ENCODE assay signal across 8 mouse cellular contexts in the genomic region with DNA sequence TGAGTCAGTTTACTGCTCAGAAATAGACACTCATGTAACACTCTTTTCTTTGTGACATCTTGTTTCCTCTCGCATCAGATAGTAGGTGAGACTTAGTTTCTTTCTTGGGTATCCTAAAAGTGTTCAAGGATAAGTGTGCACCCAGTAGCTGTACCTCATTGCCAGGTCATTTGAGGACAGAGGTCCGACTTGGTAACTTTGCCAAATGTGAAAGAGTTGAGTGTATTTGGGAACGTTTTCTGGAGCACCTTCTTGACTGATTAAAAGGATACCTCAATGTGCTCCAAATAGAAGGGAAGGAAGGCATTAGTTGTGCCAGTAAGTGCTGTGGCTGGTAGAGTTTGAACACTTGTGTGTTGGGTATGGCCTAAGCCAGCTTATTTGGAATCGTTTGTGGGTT. TPM values are rescaled to one million over a fixed set of nuclear protein-coding genes. Genes with fewer than 3 reads are reported as not detected.
DNase-seq lines count a peak whose midpoint lies in the region; ATAC-seq lines count a peak whose summit lies in the region.

No protein-coding gene starts in this region.

- H3K27ac ChIP-seq in heart, embryonic 13.5 days (replicated peaks) = no peak overlapping the region
- no peak overlapping the region for H3K27ac ChIP-seq in neural tube, embryonic 11.5 days (ENCODE audit: low read depth, low read length)
- H3K27ac ChIP-seq in liver, embryonic 13.5 days = no peak overlapping the region

- H3K4me1 ChIP-seq in heart, embryonic 13.5 days = peaks cover 51% of the 10 kb centered on the region
- H3K4me1 ChIP-seq in neural tube, embryonic 11.5 days (ENCODE audit: control insufficient read depth, insufficient read depth, low read length) = peaks cover 6% of the 10 kb centered on the region; the same call in 1 of the 2 replicates
- peaks cover 45% of the 10 kb centered on the region for H3K4me1 ChIP-seq in liver, embryonic 13.5 days (replicated peaks)

- no peak for ATAC-seq in heart, embryonic 13.5 days (ENCODE audit: extremely low read depth, insufficient number of reproducible peaks, low FRiP score, low TSS enrichment)
- ATAC-seq in neural tube, embryonic 11.5 days (ENCODE audit: insufficient read depth, low FRiP score, low TSS enrichment) = no peak
- ATAC-seq in liver, embryonic 13.5 days (ENCODE audit: low read depth) = no peak

- DNase-seq in heart, postnatal 10 days = no peak
- DNase-seq in neural tube, embryonic 11.5 days (ENCODE audit: low spot score) = no peak
- no peak for DNase-seq in neural tube, embryonic 10.5 days (ENCODE audit: extremely low spot score, low spot score)
- DNase-seq in liver, embryonic 13.5 days = no peak
- DNase-seq in MN1 (ENCODE audit: low spot score) = no peak
- DNase-seq in adipocyte (ENCODE audit: low spot score) = no peak
- DNase-seq in layer of hippocampus, adult 8-10 months (ENCODE audit: low spot score in 2 of 2) = no peak

- H3K36me3 ChIP-seq in heart, embryonic 13.5 days = 0 out of 2 replicates have a peak, but pooled peaks cover 3% of the 10 kb centered on the region
- no peaks in the 10 kb centered on the region for H3K36me3 ChIP-seq in neural tube, embryonic 11.5 days (ENCODE audit: control insufficient read depth, insufficient read depth, low read length)
- H3K36me3 ChIP-seq in liver, embryonic 13.5 days = 0 out of 2 replicates have a peak, but pooled peaks cover 7% of the 10 kb centered on the region

- peak overlapping the region; percentile 100 for H3K4me3 ChIP-seq in heart, embryonic 13.5 days
- no peak overlapping the region for H3K4me3 ChIP-seq in neural tube, embryonic 11.5 days (ENCODE audit: low read depth, low read length)
- H3K4me3 ChIP-seq in liver, embryonic 13.5 days (replicated peaks) = peak overlapping the region; percentile 92

- no peaks in the 10 kb centered on the region for H3K9me3 ChIP-seq in heart, embryonic 13.5 days
- H3K9me3 ChIP-seq in neural tube, embryonic 11.5 days (ENCODE audit: control insufficient read depth, low read length) = no peaks in the 10 kb centered on the region
- H3K9me3 ChIP-seq in liver, embryonic 13.5 days (replicated peaks) = no peaks in the 10 kb centered on the region

- H3K9ac ChIP-seq in heart, embryonic 13.5 days = peak overlapping the region; percentile 98; the same call in 1 of the 2 replicates
- H3K9ac ChIP-seq in neural tube, embryonic 11.5 days (ENCODE audit: low read length) = no peak overlapping the region
- H3K9ac ChIP-seq in liver, embryonic 13.5 days = peak overlapping the region; percentile 93; the same call in 1 of the 2 replicates

- WGBS in heart, embryonic 13.5 days = 72% methylated on average over 4 of the region's 4 CpGs
- 90% methylated on average over 4 of the region's 4 CpGs for WGBS in neural tube, embryonic 11.5 days
- WGBS in liver, embryonic 13.5 days (ENCODE audit: insufficient replicate concordance) = 63% methylated on average over 4 of the region's 4 CpGs

- peak overlapping the region; percentile 81 for H3K4me2 ChIP-seq in heart, embryonic 13.5 days
- H3K4me2 ChIP-seq in neural tube, embryonic 11.5 days (ENCODE audit: low read depth) = peak overlapping the region; percentile 69; the same call in 1 of the 2 replicates
- peak overlapping the region; percentile 77; the same call in 1 of the 2 replicates for H3K4me2 ChIP-seq in liver, embryonic 13.5 days

- intact Hi-C loops in heart, postnatal 10 days (cut with DNase I) = no loop called here

- no peaks in the 10 kb centered on the region for H3K27me3 ChIP-seq in heart, embryonic 13.5 days (replicated peaks)
- H3K27me3 ChIP-seq in neural tube, embryonic 11.5 days (ENCODE audit: control insufficient read depth, insufficient read depth, low read length) = no peaks in the 10 kb centered on the region
- H3K27me3 ChIP-seq in liver, embryonic 13.5 days = no peaks in the 10 kb centered on the region

RNA-seq across cellular contexts. Expression of gene Suclg1, which starts 1.7 kb away (rescaled TPM):
- 250 and 271 TPM in 2 replicates for polyA plus RNA-seq in heart, embryonic 13.5 days (2015; fragmentation: Nextera tagmentation; extraction: Ambion mirVana)
- 100 to 1,000 TPM; 501 to 522 TPM for total RNA-seq in heart, postnatal 10 days (2021)
- polyA plus RNA-seq in neural tube, embryonic 11.5 days (2014; fragmentation: Nextera tagmentation; extraction: Ambion mirVana) = 159 and 172 TPM in 2 replicates
- 131 and 141 TPM in 2 replicates for polyA plus RNA-seq in liver, embryonic 13.5 days (2015; fragmentation: Nextera tagmentation; extraction: Ambion mirVana)
- total RNA-seq in layer of hippocampus, adult 8-10 months (2022) = 100 to 1,000 TPM; 122 to 136 (median 131) TPM

RNA-seq across cellular contexts. Expression of gene Dnah6, which starts 28.4 kb away (rescaled TPM):
- polyA plus RNA-seq in heart, embryonic 13.5 days (2015; fragmentation: Nextera tagmentation; extraction: Ambion mirVana) = 0.08 TPM in 2 replicates
- under 1 TPM; 0.41 to 0.50 TPM for total RNA-seq in heart, postnatal 10 days (2021)
- 0.08 TPM in 1 of 2 replicates, not detected in the other for polyA plus RNA-seq in neural tube, embryonic 11.5 days (2014; fragmentation: Nextera tagmentation; extraction: Ambion mirVana)
- 0.01 TPM in 2 replicates for polyA plus RNA-seq in liver, embryonic 13.5 days (2015; fragmentation: Nextera tagmentation; extraction: Ambion mirVana)
- 1 to 10 TPM in 2 of 4 experiments, under 1 TPM in 2; 0.83 to 1.5 (median 1.1) TPM for total RNA-seq in layer of hippocampus, adult 8-10 months (2022)
